Mouse (Mus musculus): ENCODE results near the gene Mta2. TPM values are rescaled to one million over a fixed set of nuclear protein-coding genes. Genes with fewer than 3 reads are reported as not detected.
A peak's percentile ranks its signal among the peaks of the same experiment; 100 is the strongest.
"Not testable (repeated sequence)": the region's sequence is repeated elsewhere in the genome, so short reads cannot be mapped to it uniquely, and the experiment has no call there.

Mta2 gene
- total RNA-seq (2021), result 98.6 and 104 TPM in 2 replicates
- long read RNA-seq, transcript Mta2-201 (18 exons, 3,135 nt), result major isoform, 64 of 93 reads
- long read RNA-seq, partial matches to known transcripts, result 19 of 93 reads
- long read RNA-seq, other reads (novel, unspliced or antisense), result 10 of 93 reads

GRCm38 (mm10) chr19:8941515-8942217 is at the start of gene Mta2:
Gene Mta2, plus strand, starts transcription at chr19:8941875.
- peak; percentile 98 for DNase-seq

GRCm38 (mm10) chr19:8892829-8893766 is 48.6 kb upstream of the Mta2 start, which contains the start of gene Ints5:
Gene Ints5, plus strand, starts transcription at chr19:8893005.
- DNase-seq, result peak; percentile 85

- DNase-seq, result no peak
These were observed 46.2 kb upstream of the Mta2 start for GRCm38 (mm10) chr19:8895397-8895960.

- not testable (repeated sequence) for DNase-seq
These were observed 45.4 kb upstream of the Mta2 start for GRCm38 (mm10) chr19:8896231-8896630.

- DNase-seq, result peak; percentile 60
These were observed 44.3 kb upstream of the Mta2 start for GRCm38 (mm10) chr19:8897211-8897864.

- DNase-seq, result peak; percentile 94
These were observed 43.7 kb upstream of the Mta2 start, which contains the start of gene Ganab for GRCm38 (mm10) chr19:8897865-8898495. Gene Ganab, plus strand, starts transcription at chr19:8898071.

GRCm38 (mm10) chr19:8898576-8898975 is 43.1 kb upstream of the Mta2 start:
- DNase-seq, result no peak

GRCm38 (mm10) chr19:8899079-8899478 is 42.6 kb upstream of the Mta2 start:
- DNase-seq, result no peak

- DNase-seq, result no peak
These were observed 38.3 kb upstream of the Mta2 start for GRCm38 (mm10) chr19:8903412-8903811.

- DNase-seq, result no peak
These were observed 33.1 kb upstream of the Mta2 start for GRCm38 (mm10) chr19:8908531-8908930.

GRCm38 (mm10) chr19:8911810-8912209 is 29.9 kb upstream of the Mta2 start:
- DNase-seq, result no peak

GRCm38 (mm10) chr19:8914212-8914611 is 27.5 kb upstream of the Mta2 start:
- no peak for DNase-seq

GRCm38 (mm10) chr19:8919000-8919399 is 22.7 kb upstream of the Mta2 start:
- DNase-seq, result no peak

GRCm38 (mm10) chr19:8919684-8920072 is 22.0 kb upstream of the Mta2 start:
- no peak for DNase-seq

GRCm38 (mm10) chr19:8920073-8920736 is 21.5 kb upstream of the Mta2 start, which contains the start of gene B3gat3:
Gene B3gat3, plus strand, starts transcription at chr19:8920374.
- peak; percentile 95 for DNase-seq

- DNase-seq, result no peak
These were observed 20.8 kb upstream of the Mta2 start for GRCm38 (mm10) chr19:8920836-8921291.

- DNase-seq, result no peak
These were observed 19.9 kb upstream of the Mta2 start for GRCm38 (mm10) chr19:8921741-8922140.

GRCm38 (mm10) chr19:8926766-8927165 is 14.9 kb upstream of the Mta2 start:
- no peak for DNase-seq

GRCm38 (mm10) chr19:8927891-8928525 is 13.7 kb upstream of the Mta2 start:
- no peak for DNase-seq

- DNase-seq, result no peak
These were observed 12.9 kb upstream of the Mta2 start for GRCm38 (mm10) chr19:8928689-8929223.
